Comparison of ENCODE assay signal across 19 mouse cellular contexts in the genomic region with DNA sequence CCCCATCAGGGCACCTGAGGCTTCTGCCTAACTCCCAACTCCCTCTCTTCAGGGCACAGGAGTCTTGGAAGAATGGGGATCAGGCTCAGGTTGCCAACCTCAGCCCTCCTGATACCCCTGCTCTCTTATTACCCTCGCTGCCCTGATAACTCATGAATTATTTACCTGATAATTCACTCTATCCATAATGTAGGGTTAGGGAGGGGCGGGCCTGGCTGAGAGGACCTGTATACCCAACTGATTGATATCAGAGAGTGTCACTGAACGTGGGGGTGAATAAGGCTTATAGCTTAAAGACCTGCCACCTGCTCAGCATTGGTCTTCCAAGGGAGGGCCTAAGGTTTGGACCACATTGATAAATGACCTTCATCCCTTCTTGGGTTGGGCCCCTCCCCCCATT. TPM values are rescaled to one million over a fixed set of nuclear protein-coding genes. Genes with fewer than 3 reads are reported as not detected.
DNase-seq lines count a peak whose midpoint lies in the region; ATAC-seq lines count a peak whose summit lies in the region.
"Had no signal": no experiment of that assay in that cellular context is flagged by ENCODE, and none has a peak within 500 bp of the region (broad histone marks: within the 10 kb centered on the region; RNA-seq: fewer than 3 reads in every experiment).

A gene (minus strand): TSS at position 101 of the 400 bp plus-strand sequence.

- H3K9me3 ChIP-seq in heart, embryonic 11.5 days (replicated peaks; ENCODE audit: control insufficient read depth, low read length): no peaks in the 10 kb centered on the region
- H3K9me3 ChIP-seq: G1E had no signal

- ATAC-seq in heart, embryonic 11.5 days (replicated peaks; ENCODE audit: insufficient number of reproducible peaks, low FRiP score, low TSS enrichment): no peak
- ATAC-seq: activated CD4-positive, CD25-positive, alpha-beta regulatory T cell, adult 4 months; CD4-positive, CD25-positive, alpha-beta regulatory T cell, adult 4 months; Patski had no signal

- H3K27ac ChIP-seq in heart, embryonic 11.5 days (ENCODE audit: low read depth, low read length): no peak within 1 kb of the TSS

- no peaks in the 10 kb centered on the region for H3K4me1 ChIP-seq in heart, embryonic 11.5 days (ENCODE audit: control insufficient read depth, insufficient read depth, low read length)

- H3K36me3 ChIP-seq in heart, embryonic 11.5 days (ENCODE audit: control insufficient read depth, insufficient read depth, low read length): no peaks in the 10 kb centered on the region
- H3K36me3 ChIP-seq: G1E had no signal

- no peaks in the 10 kb centered on the region for H3K27me3 ChIP-seq in heart, embryonic 11.5 days (ENCODE audit: control insufficient read depth, insufficient read depth, low read length)
- H3K27me3 ChIP-seq: CH12.LX, Patski had no signal

- no peak within 1 kb of the TSS for H3K4me3 ChIP-seq in heart, embryonic 11.5 days (ENCODE audit: low read depth, low read length)

- 78% methylated on average over 3 of the region's 3 CpGs for WGBS in heart, embryonic 11.5 days (ENCODE audit: insufficient replicate concordance)

- no peak within 1 kb of the TSS for H3K9ac ChIP-seq in heart, embryonic 11.5 days (ENCODE audit: low read depth, low read length)

- peak; percentile 81 for DNase-seq in heart, adult 11 months
- DNase-seq: adrenal gland, adult 2 months; adrenal gland, adult 8-10 months; adrenal gland, postnatal 10 days; adrenal gland, postnatal 14 days; adrenal gland, postnatal 25 days; adrenal gland, postnatal 36 days; B cell, adult 2 months; cerebellum, adult 11 months; cerebellum, adult 11-12 months; cerebellum, adult 18-20 months; cerebellum, adult 2 months had no signal

- no peak within 1 kb of the TSS for H3K4me2 ChIP-seq in heart, embryonic 11.5 days

RNA-seq across cellular contexts. Expression of the gene that starts here (rescaled TPM):
- polyA plus RNA-seq in heart, embryonic 11.5 days (2014; fragmentation: Nextera tagmentation; extraction: Ambion mirVana): not detected in 2 replicates
- polyA plus RNA-seq: activated CD4-positive, CD25-positive, alpha-beta regulatory T cell, adult 4 months; adrenal gland, adult 2 months; brain, embryonic 14.5 days; CD4-positive, CD25-positive, alpha-beta regulatory T cell, adult 4 months; cerebellum, adult 2 months; G1E; Patski had no signal
